Mouse (Mus musculus): ENCODE results near the gene Tex48.

DNA sequence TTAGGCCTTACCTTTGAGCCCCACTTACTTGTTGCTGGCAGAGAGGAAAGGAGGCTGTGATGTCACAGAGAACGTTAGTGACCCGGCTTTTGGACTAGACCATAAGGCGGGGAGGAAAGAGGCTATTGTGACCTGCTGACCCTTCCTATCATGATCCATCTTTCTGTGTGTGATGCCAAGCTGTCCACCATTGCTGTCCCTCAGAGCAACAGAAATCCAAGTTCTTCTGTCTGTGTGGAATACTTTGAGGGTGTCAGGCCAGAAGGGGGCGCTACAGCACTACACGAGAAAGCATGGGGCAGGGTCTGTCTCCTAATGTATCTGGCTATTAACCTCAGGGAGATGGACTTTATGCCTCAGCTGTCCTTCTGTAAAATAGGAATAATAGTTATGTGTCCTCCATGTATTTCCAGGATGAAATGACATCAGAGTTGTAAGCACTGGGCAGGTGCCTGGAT lies at the start of gene Tex48:
- TF ChIP-seq HCFC1 (IDR thresholded peaks at IDR 0.05; ENCODE audit: borderline replicate concordance, insufficient read depth, low read length), result no peak
- TF ChIP-seq ZC3H11A (IDR thresholded peaks at IDR 0.05; ENCODE audit: borderline replicate concordance, low read depth, low read length), result 0 out of 2 replicates have a peak, but pooled peaks have one; percentile 22
- TF ChIP-seq ZNF384 (IDR thresholded peaks at IDR 0.05; ENCODE audit: low read depth, low read length), result no peak
